Mouse (Mus musculus): ENCODE data around the gene Lrch1. TPM values are rescaled to one million over a fixed set of nuclear protein-coding genes. Genes with fewer than 3 reads are reported as not detected.

Gene Lrch1
- polyA plus RNA-seq, 1 experiment from 2014 or later: 20.8 TPM

DNA sequence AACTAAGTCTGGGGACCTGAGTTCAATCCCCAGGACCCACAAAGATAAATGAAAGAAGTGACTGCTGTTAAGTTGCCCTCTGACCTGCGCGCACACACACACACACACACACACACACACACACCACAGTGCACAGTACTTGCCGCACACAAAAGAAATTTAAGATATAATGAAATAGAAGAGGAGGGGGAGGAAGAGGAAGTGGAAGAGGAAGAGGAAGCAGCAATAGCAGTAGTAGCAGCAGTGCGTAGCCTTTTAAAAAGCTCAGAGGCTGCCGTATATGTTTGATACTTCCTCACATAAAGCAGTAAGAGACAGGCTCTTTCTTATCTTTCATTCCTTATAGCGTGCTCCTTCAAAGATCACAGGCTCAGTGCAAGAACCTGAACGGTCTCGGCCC is 92.2 kb downstream of the Lrch1 start:
- Histone ChIP-seq H3K36me3 (peaks cover 23% of the 10 kb centered on the region), H3K4me1 (peaks cover 34% of the 10 kb centered on the region), H3K4me3 (replicated peaks) (no peak overlapping the region), H3K9ac (no peak overlapping the region), H3K27ac (no peak overlapping the region), H3K4me2 (no peak overlapping the region), H3K27me3 (no peaks in the 10 kb centered on the region), H3K9me3 (replicated peaks) (no peaks in the 10 kb centered on the region)
- no peak for ATAC-seq (replicated peaks; ENCODE audit: low FRiP score)
- WGBS: 90% methylated on average over 8 of the region's 8 CpGs

GRCm38 (mm10) chr14:74853759-74854100 is 93.9 kb downstream of the Lrch1 start:
- 53% methylated on average over 4 of the region's 4 CpGs for WGBS
- 0 out of 2 replicates have a peak overlapping the region, but pooled peaks have one; percentile 27 for H3K4me2 ChIP-seq
- ATAC-seq (replicated peaks; ENCODE audit: low FRiP score): no peak

GRCm38 (mm10) chr14:74852965-74853758 is 94.5 kb downstream of the Lrch1 start:
- no peaks in the 10 kb centered on the region for H3K9me3 ChIP-seq (replicated peaks)
- no peaks in the 10 kb centered on the region for H3K27me3 ChIP-seq
- peak overlapping the region; percentile 27; the same call in 1 of the 2 replicates for H3K4me2 ChIP-seq
- WGBS: 29% methylated on average over 16 of the region's 16 CpGs
- ATAC-seq (replicated peaks; ENCODE audit: low FRiP score): no peak
- no peak overlapping the region for H3K9ac ChIP-seq
- peaks cover 46% of the 10 kb centered on the region for H3K4me1 ChIP-seq
- H3K36me3 ChIP-seq: peaks cover 23% of the 10 kb centered on the region
- peak overlapping the region; percentile 82 for H3K27ac ChIP-seq
- no peak overlapping the region for H3K4me3 ChIP-seq (replicated peaks)

More at GRCm38 (mm10) chr14:74853759-74854100, 93.9 kb downstream of the Lrch1 start:
- Histone ChIP-seq H3K9ac (no peak overlapping the region), H3K4me3 (replicated peaks) (no peak overlapping the region), H3K4me1 (peaks cover 40% of the 10 kb centered on the region), H3K27me3 (no peaks in the 10 kb centered on the region), H3K9me3 (replicated peaks) (no peaks in the 10 kb centered on the region), H3K36me3 (peaks cover 23% of the 10 kb centered on the region), H3K27ac (peak overlapping the region; percentile 82)

GRCm38 (mm10) chr14:74851866-74852265 is 95.8 kb downstream of the Lrch1 start:
- no peaks in the 10 kb centered on the region for H3K27me3 ChIP-seq
- peaks cover 14% of the 10 kb centered on the region for H3K36me3 ChIP-seq
- H3K27ac ChIP-seq: peak overlapping the region; percentile 82
- no peaks in the 10 kb centered on the region for H3K9me3 ChIP-seq (replicated peaks)
- peaks cover 59% of the 10 kb centered on the region for H3K4me1 ChIP-seq
- no peak overlapping the region for H3K4me3 ChIP-seq (replicated peaks)
- 63% methylated on average over 9 of the region's 9 CpGs for WGBS
- no peak overlapping the region for H3K4me2 ChIP-seq
- H3K9ac ChIP-seq: no peak overlapping the region
- ATAC-seq (replicated peaks; ENCODE audit: low FRiP score): no peak

GRCm38 (mm10) chr14:74849020-74849419 is 98.7 kb downstream of the Lrch1 start:
- no peaks in the 10 kb centered on the region for H3K27me3 ChIP-seq
- H3K9me3 ChIP-seq (replicated peaks): no peaks in the 10 kb centered on the region
- peak; percentile 34; the same call in 1 of the 2 replicates for ATAC-seq (replicated peaks; ENCODE audit: low FRiP score)
- no peak overlapping the region for H3K9ac ChIP-seq
- no peak overlapping the region for H3K4me3 ChIP-seq (replicated peaks)
- WGBS: 44% methylated on average over 6 of the region's 6 CpGs
- H3K4me1 ChIP-seq: peaks cover 68% of the 10 kb centered on the region
- no peaks in the 10 kb centered on the region for H3K36me3 ChIP-seq
- no peak overlapping the region for H3K4me2 ChIP-seq
- H3K27ac ChIP-seq: peak overlapping the region; percentile 69

- H3K27ac ChIP-seq: peak overlapping the region; percentile 86
- no peaks in the 10 kb centered on the region for H3K9me3 ChIP-seq (replicated peaks)
- WGBS: 85% methylated on average over 5 of the region's 5 CpGs
- no peak overlapping the region for H3K9ac ChIP-seq
- H3K36me3 ChIP-seq: no peaks in the 10 kb centered on the region
- no peak overlapping the region for H3K4me2 ChIP-seq
- no peak overlapping the region for H3K4me3 ChIP-seq (replicated peaks)
- peaks cover 60% of the 10 kb centered on the region for H3K4me1 ChIP-seq
- ATAC-seq (replicated peaks; ENCODE audit: low FRiP score): no peak
- H3K27me3 ChIP-seq: no peaks in the 10 kb centered on the region
These were observed 99.5 kb downstream of the Lrch1 start for GRCm38 (mm10) chr14:74848224-74848623.

DNA sequence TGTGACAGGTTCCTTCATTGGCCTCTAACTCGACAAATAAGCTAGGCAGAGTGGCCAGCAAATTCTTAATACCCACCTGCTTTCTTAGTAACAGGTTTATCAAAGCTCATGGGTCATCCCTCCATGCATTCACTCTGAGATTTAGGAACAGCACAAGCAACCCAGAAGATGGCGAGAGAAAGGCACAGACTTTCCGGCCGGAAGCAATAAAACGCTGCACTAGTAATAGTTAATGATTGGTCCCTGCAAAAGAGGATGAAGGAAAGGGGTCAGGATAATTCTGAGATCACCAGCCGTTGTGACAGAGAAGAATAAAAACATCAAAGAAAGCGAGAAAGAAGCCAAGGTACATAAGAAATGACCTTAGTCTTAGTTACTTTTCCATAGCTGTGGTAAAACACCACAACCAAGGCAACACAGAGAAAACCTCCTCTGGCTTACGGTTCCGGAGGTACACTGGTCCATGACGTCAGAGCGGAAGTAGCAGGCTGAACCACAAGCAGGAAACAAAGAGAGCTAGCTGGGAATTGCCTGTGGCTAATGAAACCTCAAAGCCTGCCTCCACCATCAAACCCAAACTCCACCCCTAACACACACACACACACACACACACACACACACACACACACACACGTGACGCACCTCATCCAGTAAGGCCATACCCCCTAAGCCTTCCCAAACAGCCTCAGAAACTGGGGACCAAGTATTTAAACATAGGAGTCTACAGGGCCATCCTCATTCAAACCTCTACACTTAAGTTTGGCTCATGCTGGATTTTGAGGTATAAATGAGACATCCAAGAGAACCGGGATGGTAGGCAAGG is 100.2 kb downstream of the Lrch1 start:
- peaks cover 53% of the 10 kb centered on the region for H3K4me1 ChIP-seq
- no peak overlapping the region for H3K9ac ChIP-seq
- no peaks in the 10 kb centered on the region for H3K9me3 ChIP-seq (replicated peaks)
- H3K27me3 ChIP-seq: no peaks in the 10 kb centered on the region
- H3K4me3 ChIP-seq (replicated peaks): no peak overlapping the region
- peak overlapping the region; percentile 25 for H3K4me2 ChIP-seq
- WGBS: 47% methylated on average over 14 of the region's 14 CpGs
- H3K27ac ChIP-seq: peak overlapping the region; percentile 86
- ATAC-seq (replicated peaks; ENCODE audit: low FRiP score): 0 out of 2 replicates have a peak, but pooled peaks have one; percentile 20
- no peaks in the 10 kb centered on the region for H3K36me3 ChIP-seq

DNA sequence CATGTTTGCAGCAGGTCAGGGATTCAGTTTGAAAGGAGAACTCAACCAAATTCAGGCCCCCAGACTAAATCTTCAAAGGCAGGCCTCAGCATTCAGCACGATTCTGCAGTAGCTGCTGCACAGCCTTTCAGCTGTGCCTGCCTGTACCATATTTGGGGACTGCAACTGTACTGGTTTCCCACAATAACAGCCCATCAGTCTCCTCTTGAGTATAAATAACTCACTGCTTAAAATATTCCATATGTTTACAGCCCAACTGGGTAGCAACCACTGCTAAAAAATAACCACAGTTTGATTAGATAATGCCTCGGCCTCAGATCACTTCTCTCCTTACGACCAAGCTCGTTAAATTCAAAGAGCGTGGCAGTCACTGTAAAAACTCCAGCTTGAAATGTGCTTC is 101.0 kb downstream of the Lrch1 start:
- Histone ChIP-seq H3K27ac (peak overlapping the region; percentile 86), H3K27me3 (no peaks in the 10 kb centered on the region), H3K4me1 (peaks cover 45% of the 10 kb centered on the region), H3K9me3 (replicated peaks) (no peaks in the 10 kb centered on the region), H3K4me2 (no peak overlapping the region), H3K36me3 (no peaks in the 10 kb centered on the region), H3K9ac (no peak overlapping the region), H3K4me3 (replicated peaks) (no peak overlapping the region)
- no peak for ATAC-seq (replicated peaks; ENCODE audit: low FRiP score)
- 18% methylated on average over 5 of the region's 5 CpGs for WGBS

DNA sequence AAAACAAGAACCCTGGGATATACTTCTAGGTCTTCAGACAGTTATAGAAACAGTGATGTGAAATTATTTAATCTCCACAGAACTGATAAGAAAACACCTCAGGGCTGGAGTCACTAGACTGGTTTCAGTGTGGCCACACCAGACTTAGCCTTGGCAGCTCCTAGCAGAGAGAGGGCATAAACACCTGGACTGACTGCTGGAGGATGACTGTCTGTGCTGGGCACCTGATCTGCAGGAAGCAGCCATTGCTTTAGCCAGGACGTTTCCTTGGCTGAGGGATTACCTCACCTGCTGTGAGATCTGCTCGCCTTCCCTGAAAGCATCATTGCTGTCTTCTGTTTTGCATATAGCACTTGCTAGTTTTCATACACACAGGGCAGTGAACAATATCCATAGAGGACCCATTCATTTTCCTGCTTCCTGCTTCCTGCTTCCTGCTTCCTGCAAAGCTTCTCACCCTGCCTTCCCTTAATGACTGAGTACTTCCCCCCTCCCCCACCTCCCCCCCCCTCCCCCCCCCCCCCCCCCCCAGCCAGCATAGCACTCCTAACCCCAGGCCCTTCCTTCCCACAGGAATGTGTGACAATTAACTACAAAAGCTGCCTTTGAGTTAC is 101.9 kb downstream of the Lrch1 start:
- H3K4me2 ChIP-seq: peak overlapping the region; percentile 1; the same call in 1 of the 2 replicates
- H3K9ac ChIP-seq: no peak overlapping the region
- peak; percentile 27; the same call in 1 of the 2 replicates for ATAC-seq (replicated peaks; ENCODE audit: low FRiP score)
- H3K9me3 ChIP-seq (replicated peaks): no peaks in the 10 kb centered on the region
- no peaks in the 10 kb centered on the region for H3K27me3 ChIP-seq
- no peak overlapping the region for H3K4me3 ChIP-seq (replicated peaks)
- 37% methylated on average over 2 of the region's 2 CpGs for WGBS
- no peaks in the 10 kb centered on the region for H3K36me3 ChIP-seq
- H3K27ac ChIP-seq: peak overlapping the region; percentile 70
- peaks cover 52% of the 10 kb centered on the region for H3K4me1 ChIP-seq

DNA sequence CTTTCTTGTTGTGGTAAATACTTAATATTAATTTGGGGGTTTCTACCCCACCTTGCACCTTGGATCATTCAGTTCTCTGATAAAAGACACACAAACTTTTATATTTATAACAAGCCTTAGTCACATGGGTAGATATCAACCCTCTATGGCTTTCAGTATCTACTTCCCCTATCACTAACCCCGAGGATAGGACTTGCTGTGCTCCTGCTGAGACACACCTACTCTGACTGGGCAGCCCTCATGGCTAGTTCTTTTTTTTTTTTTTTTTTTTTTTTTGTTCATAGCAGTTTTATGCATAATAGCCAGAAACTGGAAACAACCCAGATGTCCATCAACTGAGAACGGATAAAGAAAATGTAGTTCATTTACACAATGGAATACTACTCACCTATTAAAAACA is 106.0 kb downstream of the Lrch1 start:
- WGBS: 78% methylated on average over 2 of the region's 2 CpGs
- Histone ChIP-seq H3K27ac (no peak overlapping the region), H3K4me1 (peaks cover 23% of the 10 kb centered on the region), H3K9ac (no peak overlapping the region), H3K4me3 (replicated peaks) (no peak overlapping the region), H3K36me3 (no peaks in the 10 kb centered on the region), H3K27me3 (no peaks in the 10 kb centered on the region), H3K4me2 (no peak overlapping the region), H3K9me3 (replicated peaks) (no peaks in the 10 kb centered on the region)
- no peak for ATAC-seq (replicated peaks; ENCODE audit: low FRiP score)

- no peak for ATAC-seq (replicated peaks; ENCODE audit: low FRiP score)
- no peaks in the 10 kb centered on the region for H3K9me3 ChIP-seq (replicated peaks)
These were observed 106.4 kb downstream of the Lrch1 start for GRCm38 (mm10) chr14:74841297-74841696.

DNA sequence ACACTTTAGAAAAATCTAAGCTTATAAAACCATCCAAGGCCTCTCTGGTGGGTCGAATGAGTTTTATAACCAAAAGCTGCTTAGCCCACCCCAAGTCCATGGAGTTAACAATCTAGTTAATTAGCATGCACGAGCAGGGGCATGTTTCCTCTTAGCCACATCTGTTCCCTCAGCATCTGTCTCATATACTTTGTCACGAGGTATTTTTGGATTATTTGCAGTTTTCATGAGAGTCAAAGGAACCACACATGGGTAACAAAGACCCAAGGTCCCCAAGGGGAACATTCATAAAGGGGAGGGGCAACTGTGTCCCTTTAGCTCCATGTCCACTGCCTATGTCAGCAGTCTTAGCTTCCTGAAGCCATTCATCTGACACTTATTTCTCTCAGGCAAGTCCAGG is 106.9 kb downstream of the Lrch1 start:
- ATAC-seq (replicated peaks; ENCODE audit: low FRiP score): no peak
- no peaks in the 10 kb centered on the region for H3K27me3 ChIP-seq
- WGBS: 52% methylated on average over 3 of the region's 3 CpGs
- no peaks in the 10 kb centered on the region for H3K36me3 ChIP-seq
- H3K4me1 ChIP-seq: peaks cover 17% of the 10 kb centered on the region
- no peak overlapping the region for H3K9ac ChIP-seq
- H3K4me2 ChIP-seq: no peak overlapping the region
- H3K9me3 ChIP-seq (replicated peaks): no peaks in the 10 kb centered on the region
- no peak overlapping the region for H3K4me3 ChIP-seq (replicated peaks)
- H3K27ac ChIP-seq: peak overlapping the region; percentile 22; the same call in 1 of the 2 replicates

More at GRCm38 (mm10) chr14:74841297-74841696, 106.4 kb downstream of the Lrch1 start:
- 76% methylated on average over 3 of the region's 3 CpGs for WGBS
- no peak overlapping the region for H3K4me2 ChIP-seq
- H3K36me3 ChIP-seq: no peaks in the 10 kb centered on the region
- no peaks in the 10 kb centered on the region for H3K27me3 ChIP-seq
- no peak overlapping the region for H3K27ac ChIP-seq
- peaks cover 19% of the 10 kb centered on the region for H3K4me1 ChIP-seq
- no peak overlapping the region for H3K9ac ChIP-seq
- no peak overlapping the region for H3K4me3 ChIP-seq (replicated peaks)
